Mouse (Mus musculus): ENCODE data around the gene Bmp8b.
"Not testable (repeated sequence)": the region's sequence is repeated elsewhere in the genome, so short reads cannot be mapped to it uniquely, and the experiment has no call there.

Bmp8b gene

DNA sequence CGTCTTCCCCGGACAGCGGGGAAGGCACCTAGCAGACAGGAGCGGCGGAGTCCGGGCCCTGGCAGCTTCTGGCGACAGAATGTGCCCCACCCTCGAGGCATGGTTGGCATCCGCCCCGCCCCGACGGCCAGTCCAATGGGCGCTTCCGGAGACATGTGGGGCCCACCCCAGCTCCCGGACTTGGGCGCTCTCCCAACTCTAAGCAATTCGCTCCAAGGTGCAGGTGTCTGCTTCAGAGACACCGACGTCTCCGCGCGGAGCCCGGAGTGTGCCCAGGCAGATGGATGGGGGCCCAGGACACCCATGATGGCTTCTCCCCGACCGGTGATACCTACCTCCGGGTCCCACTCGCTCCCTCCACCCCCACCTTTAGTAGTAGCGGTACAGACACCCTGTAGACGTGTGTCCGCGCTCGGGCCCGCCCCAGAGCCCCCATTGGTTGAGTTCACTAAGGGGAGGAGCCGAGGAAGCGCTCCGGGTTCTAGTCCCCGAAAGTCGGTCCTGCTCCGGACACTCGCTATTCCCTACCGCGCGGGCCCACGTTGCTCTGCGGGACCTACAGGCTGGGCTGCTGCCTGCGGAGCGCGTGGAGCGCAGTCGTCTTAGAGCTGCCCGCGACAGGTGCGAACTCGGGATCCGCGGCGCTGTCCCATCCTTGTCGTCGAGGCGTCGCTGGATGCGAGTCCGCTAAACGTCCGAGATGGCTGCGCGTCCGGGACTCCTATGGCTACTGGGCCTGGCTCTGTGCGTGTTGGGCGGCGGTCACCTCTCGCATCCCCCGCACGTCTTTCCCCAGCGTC lies at the start of gene Bmp8b:
TSS of gene Bmp8b (plus strand) at position 515 of the 800 bp plus-strand sequence.
- DNase-seq (ENCODE audit: low read depth, low spot score), result no peak

- DNase-seq (ENCODE audit: low read depth, low spot score), result no peak
Measured at GRCm38 (mm10) chr4:123056560-123057109, 48.3 kb upstream of the Bmp8b start.

- DNase-seq (ENCODE audit: low read depth, low spot score), result no peak
Measured at GRCm38 (mm10) chr4:123057957-123058356, 47.0 kb upstream of the Bmp8b start.

DNA sequence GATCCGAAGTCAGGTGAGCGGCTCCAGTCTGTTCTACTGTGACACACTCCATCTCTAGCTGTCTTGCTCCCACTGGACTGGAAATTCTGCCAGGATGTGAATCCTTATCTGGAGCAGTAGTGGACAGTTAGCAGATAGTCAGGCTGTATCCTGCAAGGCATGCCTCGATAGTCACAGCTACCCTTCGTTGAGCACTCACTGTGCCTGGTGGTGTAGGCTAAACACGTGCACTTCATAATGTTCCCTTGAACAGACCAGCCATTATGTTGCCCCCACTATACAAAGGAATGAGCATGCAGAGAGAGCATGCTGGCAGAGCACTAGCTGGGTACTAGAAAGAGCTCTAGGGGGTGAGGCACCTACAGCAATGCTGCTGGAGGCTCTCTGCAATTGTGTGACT lies 43.2 kb upstream of the Bmp8b start:
- DNase-seq (ENCODE audit: low read depth, low spot score), result no peak

- DNase-seq (ENCODE audit: low read depth, low spot score), result no peak
Measured at GRCm38 (mm10) chr4:123068646-123069045, 36.3 kb upstream of the Bmp8b start.

GRCm38 (mm10) chr4:123071266-123071966 lies 33.5 kb upstream of the Bmp8b start:
- DNase-seq (ENCODE audit: low read depth, low spot score), result no peak

- DNase-seq (ENCODE audit: low read depth, low spot score), result no peak
Measured at GRCm38 (mm10) chr4:123076928-123077327, 28.0 kb upstream of the Bmp8b start.

- DNase-seq (ENCODE audit: low read depth, low spot score), result no peak
Measured at GRCm38 (mm10) chr4:123078231-123078630, 26.7 kb upstream of the Bmp8b start.

- no peak for DNase-seq (ENCODE audit: low read depth, low spot score)
Measured at GRCm38 (mm10) chr4:123080791-123081190, 24.2 kb upstream of the Bmp8b start.

- peak; percentile 47 for DNase-seq (ENCODE audit: low read depth, low spot score)
Measured at GRCm38 (mm10) chr4:123082283-123083163, 22.4 kb upstream of the Bmp8b start.

- no peak for DNase-seq (ENCODE audit: low read depth, low spot score)
Measured at GRCm38 (mm10) chr4:123083323-123083902, 21.6 kb upstream of the Bmp8b start.

GRCm38 (mm10) chr4:123085290-123085689 lies 19.7 kb upstream of the Bmp8b start:
- DNase-seq (ENCODE audit: low read depth, low spot score), result no peak

- DNase-seq (ENCODE audit: low read depth, low spot score), result no peak
Measured at GRCm38 (mm10) chr4:123086381-123086780, 18.6 kb upstream of the Bmp8b start.

GRCm38 (mm10) chr4:123092621-123093020 lies 12.3 kb upstream of the Bmp8b start:
- no peak for DNase-seq (ENCODE audit: low read depth, low spot score)

DNA sequence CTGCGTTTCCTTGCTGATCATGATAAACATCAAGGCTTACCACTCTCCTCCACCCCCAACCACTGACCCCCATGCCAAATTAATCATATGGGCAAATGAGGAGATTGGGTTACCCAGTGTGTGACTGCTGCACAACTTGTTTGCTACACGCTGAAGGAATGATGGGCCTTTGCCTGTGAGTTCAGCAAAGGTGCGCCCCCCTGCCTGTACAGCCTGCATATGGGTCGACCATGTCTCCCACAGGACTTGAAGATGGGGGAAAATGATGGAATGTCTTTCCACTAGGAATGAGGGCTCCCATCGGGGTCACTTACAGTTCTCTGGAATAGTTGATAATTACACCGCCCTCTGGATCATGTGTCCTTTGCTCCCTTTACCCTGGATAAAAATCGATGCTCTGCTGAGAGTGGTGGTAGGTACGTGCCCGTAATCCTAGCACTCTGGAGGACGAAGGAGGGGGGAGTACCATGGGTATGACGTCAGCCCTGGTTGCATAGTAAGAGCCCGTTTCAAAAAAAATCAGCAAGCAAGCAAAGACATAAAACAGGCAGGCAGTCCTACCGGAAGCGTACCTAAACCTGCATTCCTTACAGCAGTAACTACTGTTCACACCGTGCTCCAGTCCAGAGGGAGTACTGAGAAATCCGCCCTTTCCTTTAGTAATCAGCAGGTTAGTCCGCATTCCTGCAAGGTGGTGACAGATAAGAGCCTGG lies 11.7 kb upstream of the Bmp8b start:
- DNase-seq (ENCODE audit: low read depth, low spot score), result no peak

DNA sequence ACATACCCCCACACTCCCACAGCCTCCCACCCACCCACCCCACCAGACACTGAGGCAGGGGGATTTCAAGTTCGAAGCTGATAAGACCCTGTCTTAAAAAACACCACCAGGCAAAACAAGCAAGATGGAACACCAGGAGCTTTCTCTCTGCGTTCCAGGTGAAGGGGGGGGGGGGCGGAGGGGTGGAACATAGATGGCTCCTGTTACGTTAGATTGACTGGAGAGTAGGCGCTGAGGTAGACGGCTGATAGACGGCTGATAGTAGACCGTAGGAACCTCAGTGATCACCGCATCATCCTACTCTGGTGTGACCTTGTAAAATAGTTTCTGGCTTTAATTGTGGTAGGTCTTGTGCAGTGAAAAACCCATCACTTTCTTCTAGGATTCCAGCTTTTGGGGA lies 11.1 kb upstream of the Bmp8b start:
- no peak for DNase-seq (ENCODE audit: low read depth, low spot score)

DNA sequence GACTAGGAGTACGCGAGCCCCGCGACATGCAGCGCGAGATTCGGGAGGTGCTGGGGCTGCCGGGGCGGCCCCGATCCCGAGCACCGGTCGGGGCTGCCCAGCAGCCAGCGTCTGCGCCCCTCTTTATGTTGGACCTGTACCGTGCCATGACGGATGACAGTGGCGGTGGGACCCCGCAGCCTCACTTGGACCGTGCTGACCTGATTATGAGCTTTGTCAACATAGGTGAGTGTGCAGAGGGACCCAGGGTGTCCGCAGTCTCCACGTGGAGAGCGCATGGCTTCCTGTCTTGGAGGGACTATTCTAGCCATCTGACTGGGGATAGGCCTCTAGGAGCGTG lies 456 bp downstream of the Bmp8b start:
- no peak for DNase-seq (ENCODE audit: low read depth, low spot score)

DNA sequence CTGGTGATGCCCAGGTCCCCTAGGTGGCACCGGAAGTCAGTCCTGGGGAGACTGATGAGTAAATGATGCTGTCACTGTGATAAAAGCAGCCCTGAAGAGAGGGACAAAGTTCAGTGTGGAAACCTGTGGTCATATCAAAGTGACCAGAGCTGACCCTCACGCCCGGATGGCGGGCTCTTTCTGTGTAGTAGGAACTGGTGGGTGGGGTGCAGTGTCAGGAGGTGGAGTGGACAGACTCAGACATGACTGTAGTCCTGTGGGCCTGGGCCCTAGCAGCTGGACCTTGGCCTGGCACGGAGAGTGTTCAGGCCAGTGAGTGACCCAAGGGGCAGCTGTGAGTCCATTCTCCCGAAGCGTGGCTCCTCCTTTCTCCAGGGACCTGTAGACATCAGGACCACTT lies 964 bp downstream of the Bmp8b start:
- DNase-seq (ENCODE audit: low read depth, low spot score), result not testable (repeated sequence)

GRCm38 (mm10) chr4:123106864-123107263 lies 1.9 kb downstream of the Bmp8b start:
- DNase-seq (ENCODE audit: low read depth, low spot score), result no peak

DNA sequence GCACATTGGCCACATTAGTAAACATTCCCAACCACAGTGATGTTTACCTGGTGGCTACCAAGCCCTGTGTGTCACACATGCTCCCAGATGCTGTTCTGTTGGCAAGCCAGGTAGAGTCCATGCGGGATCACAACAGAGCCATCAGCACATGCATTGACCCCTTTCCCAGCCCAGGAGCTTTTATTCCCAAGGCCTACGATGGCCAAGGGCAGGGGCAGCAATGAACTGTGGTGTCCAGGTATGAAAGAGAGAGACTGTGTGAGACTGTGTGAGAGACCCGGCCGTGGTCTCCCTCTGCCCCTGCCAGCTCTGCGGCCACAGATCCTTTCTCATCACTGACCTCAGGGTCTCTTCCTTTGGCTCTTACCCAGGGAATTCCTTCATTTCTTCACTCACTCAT lies 3.1 kb downstream of the Bmp8b start:
- no peak for DNase-seq (ENCODE audit: low read depth, low spot score)

- no peak for DNase-seq (ENCODE audit: low read depth, low spot score)
Measured at GRCm38 (mm10) chr4:123110751-123111150, 5.8 kb downstream of the Bmp8b start.
